21 mouse cellular contexts compared by ENCODE assay signal in genomic region chr4:53525994-53526393, GRCm38 (mm10).
DNase-seq lines count a peak whose midpoint lies in the region; ATAC-seq and TF ChIP-seq lines count a peak whose summit lies in the region.
"Had no signal": no experiment of that assay in that cellular context is flagged by ENCODE, and none has a peak within 500 bp of the region (broad histone marks: within the 10 kb centered on the region; RNA-seq: fewer than 3 reads in every experiment).

No protein-coding gene starts in this region.

- 47% methylated on average over 1 of the region's 1 CpGs for WGBS in stomach, embryonic 15.5 days
- 67% methylated on average over 1 of the region's 1 CpGs for WGBS in stomach, postnatal 0 days
- 41% methylated on average over 1 of the region's 1 CpGs for WGBS in olfactory bulb, adult 2 months
- 76% methylated on average over 1 of the region's 1 CpGs for WGBS in heart, embryonic 10.5 days

- H3K36me3 ChIP-seq in stomach, embryonic 15.5 days = 0 out of 2 replicates have a peak, but pooled peaks cover 2% of the 10 kb centered on the region
- 0 out of 2 replicates have a peak, but pooled peaks cover 3% of the 10 kb centered on the region for H3K36me3 ChIP-seq in stomach, postnatal 0 days (ENCODE audit: control insufficient read depth, insufficient read depth, low read length)
- peaks cover 3% of the 10 kb centered on the region; the same call in 1 of the 2 replicates for H3K36me3 ChIP-seq in heart, embryonic 10.5 days
- H3K36me3 ChIP-seq: embryonic facial prominence, embryonic 10.5 days; embryonic facial prominence, embryonic 12.5 days; forebrain, embryonic 15.5 days had no signal

- TF ChIP-seq POLR2A in olfactory bulb, adult 2 months (IDR thresholded peaks at IDR 0.05; ENCODE audit: insufficient read depth, low read depth, low read length) = no peak

- no peak for TF ChIP-seq CTCF in stomach, postnatal 0 days (IDR thresholded peaks at IDR 0.05; ENCODE audit: low read depth)
- TF ChIP-seq CTCF in olfactory bulb, adult 2 months (IDR thresholded peaks at IDR 0.05; ENCODE audit: insufficient read depth, low read depth, low read length) = no peak

- H3K4me1 ChIP-seq in stomach, embryonic 15.5 days = no peaks in the 10 kb centered on the region
- H3K4me1 ChIP-seq in stomach, postnatal 0 days (replicated peaks; ENCODE audit: control insufficient read depth, insufficient read depth) = no peaks in the 10 kb centered on the region
- no peaks in the 10 kb centered on the region for H3K4me1 ChIP-seq in olfactory bulb, adult 2 months (ENCODE audit: control insufficient read depth, insufficient read depth, low read length)
- H3K4me1 ChIP-seq in heart, embryonic 10.5 days = 0 out of 2 replicates have a peak, but pooled peaks cover 2% of the 10 kb centered on the region
- H3K4me1 ChIP-seq: embryonic facial prominence, embryonic 10.5 days had no signal

- H3K27ac ChIP-seq in stomach, embryonic 15.5 days = peak overlapping the region; percentile 13; the same call in 1 of the 2 replicates
- no peak overlapping the region for H3K27ac ChIP-seq in stomach, postnatal 0 days (replicated peaks)
- peak overlapping the region; percentile 37; the same call in 1 of the 2 replicates for H3K27ac ChIP-seq in olfactory bulb, adult 2 months (ENCODE audit: insufficient read depth, low read depth, low read length)
- H3K27ac ChIP-seq in heart, embryonic 10.5 days = no peak overlapping the region
- H3K27ac ChIP-seq: embryonic facial prominence, embryonic 10.5 days; embryonic facial prominence, embryonic 12.5 days; forebrain, embryonic 13.5 days; forebrain, embryonic 15.5 days had no signal

- H3K4me2 ChIP-seq in stomach, embryonic 15.5 days = no peak overlapping the region
- H3K4me2 ChIP-seq in stomach, postnatal 0 days (replicated peaks; ENCODE audit: low read depth) = no peak overlapping the region
- H3K4me2 ChIP-seq: embryonic facial prominence, embryonic 12.5 days; forebrain, embryonic 13.5 days; forebrain, embryonic 15.5 days had no signal

- DNase-seq in frontal cortex, postnatal 36 days (ENCODE audit: low spot score in 2 of 2) = no peak
- DNase-seq in stomach, postnatal 0 days (ENCODE audit: low spot score) = no peak
- no peak for DNase-seq in heart, embryonic 10.5 days (ENCODE audit: low spot score)
- DNase-seq in gastrocnemius, postnatal 10 days = no peak
- DNase-seq: adrenal gland, adult 2 months; adrenal gland, postnatal 10 days; adrenal gland, postnatal 25 days; B cell, adult 2 months; cerebellum, adult 11 months; cerebellum, postnatal 25 days had no signal

- H3K27me3 ChIP-seq in stomach, embryonic 15.5 days (replicated peaks) = no peaks in the 10 kb centered on the region
- no peaks in the 10 kb centered on the region for H3K27me3 ChIP-seq in stomach, postnatal 0 days (ENCODE audit: control insufficient read depth, insufficient read depth, low read length)
- H3K27me3 ChIP-seq in heart, embryonic 10.5 days (ENCODE audit: insufficient read depth, poor library complexity, severe bottlenecking) = no peaks in the 10 kb centered on the region
- H3K27me3 ChIP-seq: CH12.LX; embryonic facial prominence, embryonic 12.5 days; forebrain, embryonic 13.5 days; forebrain, embryonic 15.5 days had no signal

- H3K9ac ChIP-seq in stomach, embryonic 15.5 days = no peak overlapping the region
- no peak overlapping the region for H3K9ac ChIP-seq in stomach, postnatal 0 days (ENCODE audit: low read length)
- H3K9ac ChIP-seq: embryonic facial prominence, embryonic 12.5 days; forebrain, embryonic 13.5 days; forebrain, embryonic 15.5 days had no signal

- no peak overlapping the region for H3K4me3 ChIP-seq in stomach, embryonic 15.5 days (replicated peaks)
- H3K4me3 ChIP-seq in stomach, postnatal 0 days (ENCODE audit: low read depth, low read length) = no peak overlapping the region
- no peak overlapping the region for H3K4me3 ChIP-seq in olfactory bulb, adult 2 months (ENCODE audit: insufficient read depth, low read depth, low read length)
- no peak overlapping the region for H3K4me3 ChIP-seq in heart, embryonic 10.5 days
- H3K4me3 ChIP-seq: embryonic facial prominence, embryonic 10.5 days; embryonic facial prominence, embryonic 12.5 days; forebrain, embryonic 13.5 days; forebrain, embryonic 15.5 days had no signal

- ATAC-seq in frontal cortex, adult (ENCODE audit: low TSS enrichment) = 0 out of 2 replicates have a peak, but pooled peaks have one; percentile 3
- ATAC-seq in stomach, embryonic 15.5 days (ENCODE audit: insufficient read depth, low FRiP score, low read depth) = no peak
- ATAC-seq in stomach, postnatal 0 days (ENCODE audit: low FRiP score, low TSS enrichment) = no peak
- peak; percentile 85 for ATAC-seq in megakaryocyte-erythroid progenitor cell, adult 5-6 weeks (replicated peaks; ENCODE audit: low FRiP score, low TSS enrichment, poor library complexity, severe bottlenecking)
- ATAC-seq: CD4-positive, CD25-positive, alpha-beta regulatory T cell, adult 4 months; forebrain, embryonic 13.5 days; forebrain, embryonic 15.5 days had no signal

- H3K9me3 ChIP-seq in stomach, embryonic 15.5 days = no peaks in the 10 kb centered on the region
- H3K9me3 ChIP-seq in stomach, postnatal 0 days (ENCODE audit: control insufficient read depth, low read length) = no peaks in the 10 kb centered on the region
- no peaks in the 10 kb centered on the region for H3K9me3 ChIP-seq in heart, embryonic 10.5 days
- H3K9me3 ChIP-seq: embryonic facial prominence, embryonic 10.5 days; embryonic facial prominence, embryonic 12.5 days; forebrain, embryonic 13.5 days; forebrain, embryonic 15.5 days; G1E had no signal

- no peak for TF ChIP-seq EP300 in stomach, postnatal 0 days (optimal IDR thresholded peaks at IDR 0.05)

Comparison
In these comparisons a context has a peak if more than half of its experiments do, and no peak if none do; other contexts are left out.
1. H3K27ac ChIP-seq: peak in stomach, embryonic 15.5 days (single experiment) and olfactory bulb, adult 2 months (single experiment); none in stomach, postnatal 0 days (single experiment) and heart, embryonic 10.5 days (single experiment).
2. ATAC-seq: peak in frontal cortex, adult (single experiment) and megakaryocyte-erythroid progenitor cell, adult 5-6 weeks (single experiment); none in stomach, embryonic 15.5 days (single experiment) and stomach, postnatal 0 days (single experiment).